Mouse (Mus musculus) kidney, postnatal 0 days (tissue): ENCODE measurements around the gene Pqlc2. TPM values are rescaled to one million over a fixed set of nuclear protein-coding genes. Genes with fewer than 3 reads are reported as not detected.

Experiments
- ATAC-seq: fragments of 200-750 bp; cut with Nextera tagmentation; replicated peaks from 2 replicates; pipeline ENCODE4 v1.8.0; 2017; ENCODE audit warnings: low read depth, moderate number of reproducible peaks, moderate TSS enrichment, moderate library complexity; ENCODE audit not compliant: low FRiP score
- DNase-seq: peaks from one replicate; pipeline ENCODE4 v3.0.0-alpha.2; 2016; ENCODE audit warnings: low spot score
- H3K27ac ChIP-seq: fragments of 300-500 bp; sonication (generic); 2 replicates; pipeline ENCODE4 v1.5.1; 2014; ENCODE audit warnings: mild to moderate bottlenecking
- H3K27me3 ChIP-seq: fragments of 300-500 bp; sonication (generic); 2 replicates; pipeline ENCODE4 v1.6.1; 2014; ENCODE audit warnings: low read length, mixed read lengths; ENCODE audit not compliant: insufficient read depth
- H3K36me3 ChIP-seq: fragments of 300-500 bp; sonication (generic); 2 replicates; pipeline ENCODE4 v1.6.1; 2014; ENCODE audit warnings: low read length, mixed read lengths; ENCODE audit not compliant: insufficient read depth
- H3K4me1 ChIP-seq: fragments of 300-500 bp; sonication (generic); replicated peaks from 2 replicates; pipeline ENCODE4 v1.6.1; 2014; ENCODE audit warnings: antibody characterized with exemption, low read length, mixed read lengths; ENCODE audit not compliant: insufficient read depth
- H3K4me2 ChIP-seq: fragments of 300-500 bp; sonication (generic); 2 replicates; pipeline ENCODE4 v1.6.1; 2014; ENCODE audit warnings: mild to moderate bottlenecking, low read length, moderate library complexity, mixed read lengths
- H3K4me3 ChIP-seq: fragments of 300-500 bp; sonication (generic); replicated peaks from 2 replicates; pipeline ENCODE4 v1.5.1; 2014; ENCODE audit warnings: low read depth, low read length
- H3K9ac ChIP-seq: fragments of 300-500 bp; sonication (generic); 2 replicates; pipeline ENCODE4 v1.6.1; 2014; ENCODE audit warnings: low read depth, low read length
- H3K9me3 ChIP-seq: fragments of 300-500 bp; sonication (generic); replicated peaks from 2 replicates; pipeline ENCODE4 v1.6.1; 2016; ENCODE audit warnings: low read length, inconsistent platforms, mixed read lengths
- CTCF ChIP-seq: IDR thresholded peaks from 2 replicates; pipeline ENCODE4 v1.5.1; 2016; ENCODE audit warnings: antibody characterized with exemption, low read depth, mild to moderate bottlenecking, moderate library complexity
- WGBS: fragments of 180-500 bp; shearing (Covaris S2); extraction: QIAGEN DNeasy Blood & Tissue Kit; methylation state at CpG from one replicate; pipeline ENCODE4 v1.1.7; 2014; 5-methylcytosine and 5-hydroxymethylcytosine counted together
- polyA plus RNA-seq: library from polyadenylated mRNA; unstranded; fragments of >200 nt; fragmentation: Nextera tagmentation; extraction: Ambion mirVana; gene quantifications from 2 replicates; pipeline ENCODE4 v1.2.1, GENCODE M21; 2015

The Pqlc2 gene
- polyA plus RNA-seq, 1 experiment from 2014 or later: 21.3 TPM

GRCm38 (mm10) chr4:139341556-139342233 lies 31.2 kb upstream of the Pqlc2 start:
- DNase-seq: no peak
- ATAC-seq: no peak
- TF ChIP-seq CTCF: no peak
- no peaks in the 10 kb centered on the region for H3K27me3 ChIP-seq
- no peak overlapping the region for H3K4me3 ChIP-seq
- no peaks in the 10 kb centered on the region for H3K9me3 ChIP-seq
- H3K9ac ChIP-seq: no peak overlapping the region
- H3K36me3 ChIP-seq: peaks cover 13% of the 10 kb centered on the region; the same call in 1 of the 2 replicates
- H3K4me1 ChIP-seq: no peaks in the 10 kb centered on the region
- no peak overlapping the region for H3K4me2 ChIP-seq
- WGBS: 67% methylated on average over 7 of the region's 7 CpGs
- H3K27ac ChIP-seq: no peak overlapping the region

GRCm38 (mm10) chr4:139340835-139341234 lies 30.3 kb upstream of the Pqlc2 start:
- Histone ChIP-seq H3K4me2 (no peak overlapping the region), H3K4me3 (no peak overlapping the region), H3K27ac (no peak overlapping the region), H3K27me3 (no peaks in the 10 kb centered on the region), H3K9ac (no peak overlapping the region), H3K9me3 (no peaks in the 10 kb centered on the region), H3K4me1 (no peaks in the 10 kb centered on the region), H3K36me3 (0 out of 2 replicates have a peak, but pooled peaks cover 6% of the 10 kb centered on the region)
- ATAC-seq (no peak), DNase-seq (no peak)
- WGBS: 77% methylated on average over 4 of the region's 4 CpGs
- no peak for TF ChIP-seq CTCF

GRCm38 (mm10) chr4:139338145-139338544 lies 27.6 kb upstream of the Pqlc2 start:
- H3K4me3 ChIP-seq: no peak overlapping the region
- no peak overlapping the region for H3K4me2 ChIP-seq
- no peak for TF ChIP-seq CTCF
- H3K4me1 ChIP-seq: no peaks in the 10 kb centered on the region
- ATAC-seq (no peak), DNase-seq (no peak)
- H3K9me3 ChIP-seq: no peaks in the 10 kb centered on the region
- no peaks in the 10 kb centered on the region for H3K36me3 ChIP-seq
- WGBS: 61% methylated on average over 33 of the region's 33 CpGs
- no peak overlapping the region for H3K9ac ChIP-seq
- H3K27ac ChIP-seq: no peak overlapping the region
- no peaks in the 10 kb centered on the region for H3K27me3 ChIP-seq

- peak; percentile 92 for TF ChIP-seq CTCF
- 30% methylated on average over 24 of the region's 24 CpGs for WGBS
- H3K27ac ChIP-seq: no peak overlapping the region
- DNase-seq: peak; percentile 90
- H3K4me1 ChIP-seq: no peaks in the 10 kb centered on the region
- ATAC-seq: peak; percentile 73
- no peaks in the 10 kb centered on the region for H3K36me3 ChIP-seq
- H3K4me3 ChIP-seq: peak overlapping the region; percentile 21
- H3K9ac ChIP-seq: 0 out of 2 replicates have a peak overlapping the region, but pooled peaks have one; percentile 35
- no peaks in the 10 kb centered on the region for H3K27me3 ChIP-seq
- H3K9me3 ChIP-seq: no peaks in the 10 kb centered on the region
- H3K4me2 ChIP-seq: peak overlapping the region; percentile 50
Measured at GRCm38 (mm10) chr4:139336822-139337483, 26.4 kb upstream of the Pqlc2 start.

GRCm38 (mm10) chr4:139335507-139335906 lies 25.0 kb upstream of the Pqlc2 start:
- Histone ChIP-seq H3K27me3 (no peaks in the 10 kb centered on the region), H3K4me3 (no peak overlapping the region), H3K36me3 (no peaks in the 10 kb centered on the region), H3K9me3 (no peaks in the 10 kb centered on the region), H3K9ac (no peak overlapping the region), H3K4me1 (no peaks in the 10 kb centered on the region), H3K27ac (peak overlapping the region; percentile 31; the same call in 1 of the 2 replicates), H3K4me2 (no peak overlapping the region)
- DNase-seq (no peak), ATAC-seq (no peak)
- no peak for TF ChIP-seq CTCF
- 71% methylated on average over 7 of the region's 7 CpGs for WGBS

GRCm38 (mm10) chr4:139334631-139335295 lies 24.3 kb upstream of the Pqlc2 start:
- no peak for TF ChIP-seq CTCF
- Histone ChIP-seq H3K9me3 (no peaks in the 10 kb centered on the region), H3K9ac (no peak overlapping the region), H3K27me3 (no peaks in the 10 kb centered on the region), H3K4me3 (no peak overlapping the region), H3K4me2 (no peak overlapping the region), H3K4me1 (no peaks in the 10 kb centered on the region), H3K36me3 (no peaks in the 10 kb centered on the region), H3K27ac (peak overlapping the region; percentile 31; the same call in 1 of the 2 replicates)
- WGBS: 50% methylated on average over 8 of the region's 9 CpGs
- DNase-seq (peak; percentile 33), ATAC-seq (peak; percentile 64; the same call in 1 of the 2 replicates)
